9 mouse cellular contexts compared by ENCODE assay signal in genomic region chr9:121058116-121058515, GRCm38 (mm10).
A peak's percentile ranks its signal among the peaks of the same experiment; 100 is the strongest.
DNase-seq lines count a peak whose midpoint lies in the region; ATAC-seq and TF ChIP-seq lines count a peak whose summit lies in the region.
"Had no signal": no experiment of that assay in that cellular context is flagged by ENCODE, and none has a peak within 500 bp of the region (broad histone marks: within the 10 kb centered on the region; RNA-seq: fewer than 3 reads in every experiment).

No protein-coding gene starts in this region.

- H3K9me3 ChIP-seq in limb, embryonic 15.5 days = no peaks in the 10 kb centered on the region

- H3K9ac ChIP-seq in limb, embryonic 15.5 days = no peak overlapping the region

- no peaks in the 10 kb centered on the region for H3K27me3 ChIP-seq in limb, embryonic 15.5 days

- ATAC-seq in limb, embryonic 15.5 days (ENCODE audit: insufficient number of reproducible peaks, low FRiP score, low TSS enrichment, low read depth) = no peak

- no peaks in the 10 kb centered on the region for H3K36me3 ChIP-seq in limb, embryonic 15.5 days

- WGBS in limb, embryonic 15.5 days = 85% methylated on average over 7 of the region's 7 CpGs

- peaks cover 12% of the 10 kb centered on the region for H3K4me1 ChIP-seq in limb, embryonic 15.5 days

- no peak overlapping the region for H3K4me3 ChIP-seq in limb, embryonic 15.5 days
- no peak overlapping the region for H3K4me3 ChIP-seq in left cerebral cortex, adult 2 months

- H3K4me2 ChIP-seq in limb, embryonic 15.5 days = no peak overlapping the region

- peak; percentile 2 for DNase-seq in gastrocnemius, adult 18-20 months (ENCODE audit: low spot score)
- no peak for DNase-seq in gastrocnemius, adult 8-10 months (ENCODE audit: low spot score in 2 of 2)
- DNase-seq in ZHBTc4 (ENCODE audit: low read depth, low spot score) = peak; percentile 49
- peak; percentile 48 to 58 for DNase-seq in heart, postnatal 10 days
- no peak for DNase-seq in layer of hippocampus, postnatal 36 days
- DNase-seq in embryo, embryonic 9.5 days (ENCODE audit: extremely low spot score) = no peak
- no peak for DNase-seq in left cerebral cortex, adult 2 months (ENCODE audit: extremely low spot score in 1 of 2, low spot score in 2 of 2)
- DNase-seq: right cerebral cortex, postnatal 25 days had no signal

- intact Hi-C loops in heart, postnatal 10 days (cut with DNase I) = no loop called here
- intact Hi-C loops in left cerebral cortex, adult 2 months (cut with DNase I) = no loop called here

- TF ChIP-seq CTCF in left cerebral cortex, adult 2 months (IDR thresholded peaks at IDR 0.05) = no peak

- H3K27ac ChIP-seq in limb, embryonic 15.5 days = peak overlapping the region; percentile 38; the same call in 1 of the 2 replicates
- H3K27ac ChIP-seq in left cerebral cortex, adult 2 months = no peak overlapping the region; the same call in 1 of the 2 replicates

Comparison
In these comparisons a context has a peak if more than half of its experiments do, and no peak if none do; other contexts are left out.
1. DNase-seq: peak in gastrocnemius, adult 18-20 months (single experiment), ZHBTc4 (single experiment) and heart, postnatal 10 days (2 of 2); none in gastrocnemius, adult 8-10 months (0 of 2), layer of hippocampus, postnatal 36 days (0 of 2), embryo, embryonic 9.5 days (single experiment) and left cerebral cortex, adult 2 months (0 of 2).